Mouse (Mus musculus) lung, postnatal 0 days (tissue): ENCODE results near the gene Rab1a. TPM values are rescaled to one million over a fixed set of nuclear protein-coding genes. Genes with fewer than 3 reads are reported as not detected.
"Not testable (repeated sequence)": the region's sequence is repeated elsewhere in the genome, so short reads cannot be mapped to it uniquely, and the experiment has no call there.

ENCODE experiments used
- ATAC-seq: fragments of 200-750 bp; cut with Nextera tagmentation; 2 replicates; pipeline ENCODE4 v1.8.0; 2017; ENCODE audit warnings: moderate library complexity
- DNase-seq: peaks from one replicate; pipeline ENCODE4 v3.0.0-alpha.2; 2016; ENCODE audit warnings: low spot score
- H3K27ac ChIP-seq: fragments of 300-500 bp; sonication (generic); 2 replicates; pipeline ENCODE4 v1.5.1; 2014; ENCODE audit warnings: antibody characterized with exemption, mild to moderate bottlenecking, low read length, mixed read lengths
- H3K27me3 ChIP-seq: fragments of 300-500 bp; sonication (generic); replicated peaks from 2 replicates; pipeline ENCODE4 v1.6.1; 2014; ENCODE audit warnings: low read length, mixed read lengths; ENCODE audit not compliant: insufficient read depth
- H3K36me3 ChIP-seq: fragments of 300-500 bp; sonication (generic); 2 replicates; pipeline ENCODE4 v1.6.1; 2014; ENCODE audit warnings: low read length, mixed read lengths; ENCODE audit not compliant: insufficient read depth
- H3K4me1 ChIP-seq: fragments of 300-500 bp; sonication (generic); 2 replicates; pipeline ENCODE4 v1.6.1; 2014; ENCODE audit warnings: antibody characterized with exemption, low read depth, low read length, mixed read lengths; ENCODE audit not compliant: insufficient read depth
- H3K4me2 ChIP-seq: fragments of 300-500 bp; sonication (generic); replicated peaks from 2 replicates; pipeline ENCODE4 v1.6.1; 2014; ENCODE audit warnings: low read depth, mild to moderate bottlenecking, low read length, moderate library complexity, mixed read lengths
- H3K4me3 ChIP-seq: fragments of 300-500 bp; sonication (generic); 2 replicates; pipeline ENCODE4 v1.5.1; 2014; ENCODE audit warnings: low read depth, low read length
- H3K9ac ChIP-seq: fragments of 300-500 bp; sonication (generic); replicated peaks from 2 replicates; pipeline ENCODE4 v1.6.1; 2014; ENCODE audit warnings: low read depth, mild to moderate bottlenecking
- H3K9me3 ChIP-seq: fragments of 300-500 bp; sonication (generic); 2 replicates; pipeline ENCODE4 v1.6.1; 2016; ENCODE audit warnings: low read length, mixed read lengths
- CTCF ChIP-seq: IDR thresholded peaks from 2 replicates; pipeline ENCODE4 v1.5.1; 2016; ENCODE audit warnings: antibody characterized with exemption, mild to moderate bottlenecking
- EP300 ChIP-seq: IDR thresholded peaks from 2 replicates; pipeline ENCODE4 v1.6.1; 2016; ENCODE audit warnings: antibody characterized with exemption, mild to moderate bottlenecking, control low read depth
- WGBS: fragments of 180-500 bp; shearing (Covaris S2); extraction: QIAGEN DNeasy Blood & Tissue Kit; methylation state at CpG from one replicate; pipeline ENCODE4 v1.1.7; 2014; 5-methylcytosine and 5-hydroxymethylcytosine counted together
- polyA plus RNA-seq: library from polyadenylated mRNA; unstranded; fragments of >200 nt; fragmentation: Nextera tagmentation; extraction: Ambion mirVana; gene quantifications from 2 replicates; pipeline ENCODE4 v1.2.1, GENCODE M21; 2015

Rab1a gene
- polyA plus RNA-seq: 244 and 267 TPM in 2 replicates

- H3K9ac ChIP-seq: peak within 1 kb of the TSS; percentile 100
Measured at GRCm38 (mm10) chr11:20200713-20201575, at the start of gene Rab1a. TSS of gene Rab1a (plus strand) at chr11:20201432.

GRCm38 (mm10) chr11:20152107-20152901, 48.9 kb upstream of the Rab1a start:
- TF ChIP-seq EP300 (no peak), CTCF (no peak)
- ATAC-seq: no peak

More at GRCm38 (mm10) chr11:20200713-20201575, at the start of gene Rab1a:
- peak; percentile 100 for DNase-seq
- Histone ChIP-seq H3K9me3 (no peaks in the 10 kb centered on the region), H3K4me2 (peak within 1 kb of the TSS; percentile 62), H3K4me3 (peak within 1 kb of the TSS; percentile 100), H3K4me1 (peaks cover 13% of the 10 kb centered on the region; the same call in 1 of the 2 replicates), H3K27me3 (no peaks in the 10 kb centered on the region), H3K36me3 (no peaks in the 10 kb centered on the region), H3K27ac (peak within 1 kb of the TSS; percentile 100)
- peak; percentile 97 for ATAC-seq
- WGBS: 1% methylated on average over 50 of the region's 54 CpGs
- TF ChIP-seq EP300: peak; percentile 22; the same call in 1 of the 2 replicates
- TF ChIP-seq CTCF: peak; percentile 89

DNA sequence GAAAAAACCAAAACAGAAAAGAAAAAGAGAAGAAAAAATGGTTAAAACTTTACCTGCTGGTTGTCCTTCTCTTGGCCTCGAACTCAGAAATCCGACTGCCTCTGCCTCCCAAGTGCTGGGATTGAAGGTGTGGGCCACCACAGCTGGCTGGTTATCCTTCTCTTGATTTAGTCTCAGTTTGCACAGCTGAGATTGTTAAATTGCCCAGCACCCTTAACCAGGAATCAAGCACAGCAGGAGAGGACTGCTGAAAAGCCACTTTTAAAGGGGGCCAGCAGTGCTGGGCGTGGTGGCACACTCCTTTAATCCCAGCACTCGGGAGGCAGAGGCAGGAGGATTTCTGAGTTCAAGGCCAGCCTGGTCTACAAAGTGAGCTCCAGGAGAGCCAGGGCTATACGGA, 47.7 kb upstream of the Rab1a start:
- not testable (repeated sequence) for ATAC-seq, H3K36me3 ChIP-seq, H3K4me3 ChIP-seq, H3K27me3 ChIP-seq, H3K4me1 ChIP-seq, H3K4me2 ChIP-seq, H3K27ac ChIP-seq, H3K9me3 ChIP-seq, DNase-seq, H3K9ac ChIP-seq
- 85% methylated on average over 5 of the region's 5 CpGs for WGBS

More at GRCm38 (mm10) chr11:20152107-20152901, 48.9 kb upstream of the Rab1a start:
- Histone ChIP-seq H3K27me3 (no peaks in the 10 kb centered on the region), H3K27ac (no peak overlapping the region), H3K36me3 (no peaks in the 10 kb centered on the region), H3K4me1 (no peaks in the 10 kb centered on the region), H3K9ac (no peak overlapping the region), H3K4me3 (no peak overlapping the region), H3K4me2 (no peak overlapping the region), H3K9me3 (no peaks in the 10 kb centered on the region; the same call in 1 of the 2 replicates)
- no peak for DNase-seq
- 91% methylated on average over 4 of the region's 4 CpGs for WGBS

DNA sequence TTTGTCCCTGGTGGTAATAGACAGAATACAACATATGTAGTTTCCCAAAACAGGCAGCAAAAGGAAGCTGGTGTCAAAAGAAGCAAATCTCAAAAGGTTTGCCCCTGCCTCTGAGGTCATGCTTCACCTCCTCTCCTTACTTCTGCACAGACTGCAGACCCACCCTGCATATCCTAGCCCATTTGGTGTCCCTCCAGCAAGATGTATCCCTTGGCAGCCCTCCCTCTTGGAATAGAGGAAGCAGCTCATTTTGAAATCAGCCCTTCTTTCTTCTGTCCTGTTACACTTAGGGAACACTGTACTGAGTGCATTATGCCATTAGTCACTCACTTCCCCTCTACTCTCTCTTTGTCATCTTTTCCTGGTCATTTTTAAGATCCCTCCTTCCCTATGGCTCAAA, 42.4 kb upstream of the Rab1a start:
- H3K4me1 ChIP-seq: no peaks in the 10 kb centered on the region
- no peaks in the 10 kb centered on the region for H3K36me3 ChIP-seq
- TF ChIP-seq EP300: no peak
- H3K9ac ChIP-seq: no peak overlapping the region
- no peak overlapping the region for H3K4me2 ChIP-seq
- no peak overlapping the region for H3K27ac ChIP-seq
- H3K27me3 ChIP-seq: no peaks in the 10 kb centered on the region
- no peak overlapping the region for H3K4me3 ChIP-seq
- DNase-seq (no peak), ATAC-seq (no peak)
- H3K9me3 ChIP-seq: no peaks in the 10 kb centered on the region

GRCm38 (mm10) chr11:20164979-20165867, 36.0 kb upstream of the Rab1a start:
- Histone ChIP-seq H3K9me3 (no peaks in the 10 kb centered on the region), H3K4me3 (no peak overlapping the region), H3K27me3 (no peaks in the 10 kb centered on the region), H3K27ac (no peak overlapping the region), H3K9ac (no peak overlapping the region), H3K4me2 (no peak overlapping the region), H3K4me1 (no peaks in the 10 kb centered on the region), H3K36me3 (no peaks in the 10 kb centered on the region)
- ATAC-seq: no peak
- TF ChIP-seq CTCF: no peak
- 54% methylated on average over 4 of the region's 4 CpGs for WGBS
- no peak for DNase-seq
